Mouse (Mus musculus) macrophage (primary cell): Measurements from ENCODE around the gene Lrrc66. TPM values are rescaled to one million over a fixed set of nuclear protein-coding genes. Genes with fewer than 3 reads are reported as not detected.
A peak's percentile ranks its signal among the peaks of the same experiment; 100 is the strongest.

Experiments used
- H3K27ac ChIP-seq: fragments of 350-480 bp; formaldehyde crosslinking; 2 replicates; pipeline ENCODE4 v1.9.0; 2021
- H3K36me3 ChIP-seq: fragments of 350-480 bp; formaldehyde crosslinking; 2 replicates; pipeline ENCODE4 v1.9.0; 2021; ENCODE audit errors: inconsistent target
- H3K4me3 ChIP-seq: fragments of 350-480 bp; formaldehyde crosslinking; 2 replicates; pipeline ENCODE4 v1.9.0; 2021; ENCODE audit errors: inconsistent target
- H3K79me2 ChIP-seq: fragments of 350-480 bp; formaldehyde crosslinking; 2 replicates; pipeline ENCODE4 v1.9.0; 2021; ENCODE audit errors: inconsistent target
- WGBS: methylation state at CpG from one replicate; pipeline ENCODE4 v1.1.7; 2026; ENCODE audit warnings: inconsistent platforms; ENCODE audit not compliant: missing documents; 5-methylcytosine and 5-hydroxymethylcytosine counted together
- polyA plus RNA-seq: library from polyadenylated mRNA; stranded (reverse); fragments of 250-400 nt; gene quantifications from 3 replicates; pipeline ENCODE4 v1.2.4, GENCODE M21; 2018; ENCODE audit warnings: inconsistent platforms

Gene Lrrc66
- polyA plus RNA-seq, 1 experiment from 2014 or later, result 4.6 TPM

GRCm38 (mm10) chr5:73631001-73631558 is 1.2 kb downstream of the Lrrc66 start:
- 83% methylated on average over 9 of the region's 10 CpGs for WGBS
- H3K36me3 ChIP-seq, result peaks cover 23% of the 10 kb centered on the region

GRCm38 (mm10) chr5:73630141-73630540 is 2.2 kb downstream of the Lrrc66 start:
- H3K36me3 ChIP-seq, result peaks cover 14% of the 10 kb centered on the region
- H3K79me2 ChIP-seq, result no peaks in the 10 kb centered on the region
- H3K4me3 ChIP-seq, result no peak overlapping the region
- 0% methylated on average over 5 of the region's 5 CpGs for WGBS
- H3K27ac ChIP-seq, result peak overlapping the region; percentile 51

More at GRCm38 (mm10) chr5:73631001-73631558, 1.2 kb downstream of the Lrrc66 start:
- Histone ChIP-seq H3K4me3 (no peak overlapping the region), H3K79me2 (no peaks in the 10 kb centered on the region), H3K27ac (peak overlapping the region; percentile 51)

- WGBS, result 92% methylated on average over 15 of the region's 15 CpGs
- no peaks in the 10 kb centered on the region for H3K79me2 ChIP-seq
- H3K36me3 ChIP-seq, result no peaks in the 10 kb centered on the region
- no peak overlapping the region for H3K27ac ChIP-seq
- H3K4me3 ChIP-seq, result no peak overlapping the region
Measured at GRCm38 (mm10) chr5:73627991-73628390, 4.3 kb downstream of the Lrrc66 start.

- H3K27ac ChIP-seq, result no peak overlapping the region
- 95% methylated on average over 4 of the region's 4 CpGs for WGBS
- H3K36me3 ChIP-seq, result no peaks in the 10 kb centered on the region
- no peak overlapping the region for H3K4me3 ChIP-seq
- H3K79me2 ChIP-seq, result no peaks in the 10 kb centered on the region
Measured at GRCm38 (mm10) chr5:73627559-73627958, 4.8 kb downstream of the Lrrc66 start.

GRCm38 (mm10) chr5:73626842-73627241 is 5.5 kb downstream of the Lrrc66 start:
- Histone ChIP-seq H3K27ac (no peak overlapping the region), H3K4me3 (no peak overlapping the region), H3K79me2 (no peaks in the 10 kb centered on the region), H3K36me3 (no peaks in the 10 kb centered on the region)
- WGBS, result 98% methylated on average over 7 of the region's 7 CpGs

- WGBS, result 71% methylated on average over 1 of the region's 1 CpGs
- Histone ChIP-seq H3K4me3 (no peak overlapping the region), H3K27ac (no peak overlapping the region)
Measured at GRCm38 (mm10) chr5:73625505-73625904, 6.8 kb downstream of the Lrrc66 start.

GRCm38 (mm10) chr5:73618969-73619368 is 13.4 kb downstream of the Lrrc66 start:
- Histone ChIP-seq H3K27ac (no peak overlapping the region), H3K36me3 (no peaks in the 10 kb centered on the region), H3K4me3 (no peak overlapping the region), H3K79me2 (no peaks in the 10 kb centered on the region)
- WGBS, result 79% methylated on average over 1 of the region's 1 CpGs

More at GRCm38 (mm10) chr5:73625505-73625904, 6.8 kb downstream of the Lrrc66 start:
- H3K79me2 ChIP-seq, result no peaks in the 10 kb centered on the region
- H3K36me3 ChIP-seq, result no peaks in the 10 kb centered on the region

- 21% methylated on average over 7 of the region's 7 CpGs for whole genome bisulfite sequencing
- no peak overlapping the region for H3K27ac ChIP-seq
- no peaks in the 10 kb centered on the region for H3K36me3 ChIP-seq
- no peaks in the 10 kb centered on the region for H3K79me2 ChIP-seq
- no peak overlapping the region for H3K4me3 ChIP-seq
Measured at GRCm38 (mm10) chr5:73615211-73615610, 17.1 kb downstream of the Lrrc66 start.

- H3K4me3 ChIP-seq, result no peak overlapping the region
- H3K27ac ChIP-seq, result no peak overlapping the region
- no peaks in the 10 kb centered on the region for H3K79me2 ChIP-seq
- H3K36me3 ChIP-seq, result no peaks in the 10 kb centered on the region
- 93% methylated on average over 8 of the region's 8 CpGs for WGBS
Measured at GRCm38 (mm10) chr5:73613296-73613695, 19.0 kb downstream of the Lrrc66 start.

GRCm38 (mm10) chr5:73611071-73611470 is 21.3 kb downstream of the Lrrc66 start:
- no peaks in the 10 kb centered on the region for H3K79me2 ChIP-seq
- H3K4me3 ChIP-seq, result no peak overlapping the region
- 89% methylated on average over 4 of the region's 4 CpGs for WGBS
- no peaks in the 10 kb centered on the region for H3K36me3 ChIP-seq
- no peak overlapping the region for H3K27ac ChIP-seq

GRCm38 (mm10) chr5:73604964-73605363 is 27.4 kb downstream of the Lrrc66 start:
- H3K4me3 ChIP-seq, result no peak overlapping the region
- H3K27ac ChIP-seq, result no peak overlapping the region
- WGBS, result 96% methylated on average over 6 of the region's 6 CpGs
- H3K79me2 ChIP-seq, result no peaks in the 10 kb centered on the region
- no peaks in the 10 kb centered on the region for H3K36me3 ChIP-seq

- no peak overlapping the region for H3K4me3 ChIP-seq
- no peaks in the 10 kb centered on the region for H3K79me2 ChIP-seq
- H3K36me3 ChIP-seq, result no peaks in the 10 kb centered on the region
- 94% methylated on average over 6 of the region's 6 CpGs for WGBS
- no peak overlapping the region for H3K27ac ChIP-seq
Measured at GRCm38 (mm10) chr5:73604542-73604941, 27.8 kb downstream of the Lrrc66 start.

- Histone ChIP-seq H3K36me3 (no peaks in the 10 kb centered on the region), H3K27ac (no peak overlapping the region), H3K4me3 (no peak overlapping the region), H3K79me2 (no peaks in the 10 kb centered on the region)
- WGBS, result 78% methylated on average over 3 of the region's 3 CpGs
Measured at GRCm38 (mm10) chr5:73602865-73603264, 29.5 kb downstream of the Lrrc66 start.

- H3K27ac ChIP-seq, result no peak overlapping the region
- 94% methylated on average over 8 of the region's 8 CpGs for WGBS
- no peaks in the 10 kb centered on the region for H3K79me2 ChIP-seq
- H3K36me3 ChIP-seq, result no peaks in the 10 kb centered on the region
- no peak overlapping the region for H3K4me3 ChIP-seq
Measured at GRCm38 (mm10) chr5:73601361-73601763, 31.0 kb downstream of the Lrrc66 start.

GRCm38 (mm10) chr5:73599991-73600390 is 32.3 kb downstream of the Lrrc66 start:
- WGBS, result 92% methylated on average over 2 of the region's 2 CpGs
- H3K4me3 ChIP-seq, result no peak overlapping the region
- no peaks in the 10 kb centered on the region for H3K79me2 ChIP-seq
- no peak overlapping the region for H3K27ac ChIP-seq
- no peaks in the 10 kb centered on the region for H3K36me3 ChIP-seq
